Mouse (Mus musculus) hindbrain, embryonic 16.5 days (tissue): ENCODE measurements around the gene Rims4. TPM values are rescaled to one million over a fixed set of nuclear protein-coding genes. Genes with fewer than 3 reads are reported as not detected.

Experiments
- ATAC-seq: fragments of 200-750 bp; cut with Nextera tagmentation; 2 replicates; pipeline ENCODE4 v1.8.0; 2017; ENCODE audit warnings: moderate TSS enrichment, moderate library complexity
- H3K27ac ChIP-seq: fragments of 300-500 bp; sonication (generic); 2 replicates; pipeline ENCODE4 v1.5.1; 2014; ENCODE audit warnings: low read depth, mild to moderate bottlenecking, control low read depth, low read length, moderate library complexity
- H3K27me3 ChIP-seq: fragments of 300-500 bp; sonication (generic); replicated peaks from 2 replicates; pipeline ENCODE4 v1.6.1; 2014; ENCODE audit warnings: low read length; ENCODE audit not compliant: control insufficient read depth, insufficient read depth
- H3K36me3 ChIP-seq: fragments of 300-500 bp; sonication (generic); 2 replicates; pipeline ENCODE4 v1.6.1; 2014; ENCODE audit warnings: mild to moderate bottlenecking, low read length, moderate library complexity, mixed read lengths; ENCODE audit not compliant: control insufficient read depth, insufficient read depth
- H3K4me1 ChIP-seq: fragments of 300-500 bp; sonication (generic); 2 replicates; pipeline ENCODE4 v1.6.1; 2014; ENCODE audit warnings: low read depth, low read length; ENCODE audit not compliant: control insufficient read depth, insufficient read depth
- H3K4me2 ChIP-seq: fragments of 300-500 bp; sonication (generic); 2 replicates; pipeline ENCODE4 v1.6.1; 2014; ENCODE audit warnings: mild to moderate bottlenecking, low read length, control low read depth, moderate library complexity
- H3K4me3 ChIP-seq: fragments of 300-500 bp; sonication (generic); 2 replicates; pipeline ENCODE4 v1.5.1; 2014; ENCODE audit warnings: mild to moderate bottlenecking, low read length, control low read depth, moderate library complexity
- H3K9ac ChIP-seq: fragments of 300-500 bp; sonication (generic); 2 replicates; pipeline ENCODE4 v1.6.1; 2014; ENCODE audit warnings: low read depth, mild to moderate bottlenecking, control low read depth, low read length, moderate library complexity
- H3K9me3 ChIP-seq: fragments of 300-500 bp; sonication (generic); 2 replicates; pipeline ENCODE4 v1.6.1; 2014; ENCODE audit warnings: mild to moderate bottlenecking, low read length, moderate library complexity; ENCODE audit not compliant: control insufficient read depth
- WGBS: fragments of 180-500 bp; shearing (Covaris S2); extraction: QIAGEN DNeasy Blood & Tissue Kit; methylation state at CpG from one replicate; pipeline ENCODE4 v1.1.7; 2014; 5-methylcytosine and 5-hydroxymethylcytosine counted together
- polyA plus RNA-seq: library from polyadenylated mRNA; unstranded; fragments of >200 nt; fragmentation: Nextera tagmentation; extraction: Ambion mirVana; gene quantifications from 2 replicates; pipeline ENCODE4 v1.2.1, GENCODE M21; 2015

The Rims4 gene
- polyA plus RNA-seq, 1 experiment from 2014 or later = 7.9 TPM

GRCm38 (mm10) chr2:163825861-163826260 is 92.6 kb downstream of the Rims4 start:
- no peaks in the 10 kb centered on the region for H3K36me3 ChIP-seq
- WGBS = 76% methylated on average over 1 of the region's 1 CpGs
- H3K4me1 ChIP-seq = no peaks in the 10 kb centered on the region
- no peak overlapping the region for H3K4me2 ChIP-seq
- H3K9me3 ChIP-seq = no peaks in the 10 kb centered on the region
- H3K27ac ChIP-seq = no peak overlapping the region
- no peak for ATAC-seq
- H3K27me3 ChIP-seq = no peaks in the 10 kb centered on the region
- H3K4me3 ChIP-seq = no peak overlapping the region
- H3K9ac ChIP-seq = no peak overlapping the region

- H3K9ac ChIP-seq = no peak overlapping the region
Observed at GRCm38 (mm10) chr2:163823771-163824170, 94.7 kb downstream of the Rims4 start.

GRCm38 (mm10) chr2:163823248-163823647 is 95.2 kb downstream of the Rims4 start:
- Histone ChIP-seq H3K27me3 (no peaks in the 10 kb centered on the region), H3K9ac (no peak overlapping the region), H3K4me3 (no peak overlapping the region), H3K36me3 (no peaks in the 10 kb centered on the region), H3K9me3 (no peaks in the 10 kb centered on the region), H3K27ac (no peak overlapping the region), H3K4me2 (no peak overlapping the region), H3K4me1 (no peaks in the 10 kb centered on the region)
- 8% methylated on average over 4 of the region's 4 CpGs for WGBS
- ATAC-seq = no peak

More at GRCm38 (mm10) chr2:163823771-163824170, 94.7 kb downstream of the Rims4 start:
- Histone ChIP-seq H3K27me3 (no peaks in the 10 kb centered on the region), H3K9me3 (no peaks in the 10 kb centered on the region), H3K4me2 (no peak overlapping the region), H3K36me3 (no peaks in the 10 kb centered on the region), H3K4me3 (no peak overlapping the region), H3K4me1 (no peaks in the 10 kb centered on the region), H3K27ac (no peak overlapping the region)
- no peak for ATAC-seq
- 26% methylated on average over 11 of the region's 11 CpGs for WGBS

- WGBS = 62% methylated on average over 4 of the region's 4 CpGs
- no peak for ATAC-seq
- H3K27me3 ChIP-seq = no peaks in the 10 kb centered on the region
Observed at GRCm38 (mm10) chr2:163820607-163821006, 97.9 kb downstream of the Rims4 start, which contains the start of gene Ccn5. Gene Ccn5, plus strand, starts transcription at chr2:163820861.

GRCm38 (mm10) chr2:163814739-163815465 is 103.6 kb downstream of the Rims4 start:
- Histone ChIP-seq H3K27ac (no peak overlapping the region), H3K27me3 (no peaks in the 10 kb centered on the region), H3K4me1 (no peaks in the 10 kb centered on the region), H3K4me3 (no peak overlapping the region), H3K4me2 (no peak overlapping the region), H3K36me3 (no peaks in the 10 kb centered on the region), H3K9me3 (no peaks in the 10 kb centered on the region), H3K9ac (no peak overlapping the region)
- ATAC-seq = no peak
- WGBS = 84% methylated on average over 9 of the region's 9 CpGs

More at GRCm38 (mm10) chr2:163820607-163821006, 97.9 kb downstream of the Rims4 start, which contains the start of gene Ccn5:
- no peak within 1 kb of the TSS for H3K4me2 ChIP-seq
- H3K4me3 ChIP-seq = no peak within 1 kb of the TSS
- no peak within 1 kb of the TSS for H3K9ac ChIP-seq
- no peaks in the 10 kb centered on the region for H3K4me1 ChIP-seq
- H3K27ac ChIP-seq = no peak within 1 kb of the TSS
- H3K36me3 ChIP-seq = no peaks in the 10 kb centered on the region
- no peaks in the 10 kb centered on the region for H3K9me3 ChIP-seq

GRCm38 (mm10) chr2:163813077-163813476 is 105.4 kb downstream of the Rims4 start:
- Histone ChIP-seq H3K4me3 (no peak overlapping the region), H3K27ac (no peak overlapping the region), H3K4me2 (no peak overlapping the region), H3K36me3 (no peaks in the 10 kb centered on the region), H3K4me1 (no peaks in the 10 kb centered on the region), H3K9me3 (no peaks in the 10 kb centered on the region), H3K9ac (no peak overlapping the region), H3K27me3 (no peaks in the 10 kb centered on the region)
- no peak for ATAC-seq
- WGBS = 50% methylated on average over 5 of the region's 5 CpGs

Other genes with a start within 250 kb of the Rims4 start
- gene Ada, start 168.4 kb downstream of the Rims4 start, polyA plus RNA-seq = 3.5 and 4.2 TPM in 2 replicates
- gene Ccn5, start 97.8 kb downstream of the Rims4 start, polyA plus RNA-seq = 0.20 and 0.31 TPM in 2 replicates
- gene Kcnk15, start 65.0 kb downstream of the Rims4 start, polyA plus RNA-seq = 0.24 and 0.30 TPM in 2 replicates
- 507 and 529 TPM in 2 replicates for gene Ywhab, start 76.3 kb upstream of the Rims4 start, polyA plus RNA-seq
- 0.90 and 2.1 TPM in 2 replicates for gene Pabpc1l, start 106.8 kb upstream of the Rims4 start, polyA plus RNA-seq
- gene Stk4, start 151.6 kb upstream of the Rims4 start, polyA plus RNA-seq = 16.3 and 17.4 TPM in 2 replicates
- 52.5 and 54.2 TPM in 2 replicates for gene Tomm34, start 152.5 kb upstream of the Rims4 start, polyA plus RNA-seq